Mouse (Mus musculus): ENCODE measurements around the gene St7. TPM values are rescaled to one million over a fixed set of nuclear protein-coding genes. Genes with fewer than 3 reads are reported as not detected.

Gene St7
- polyA plus RNA-seq, 1 experiment from 2014 or later = 20.0 TPM

GRCm38 (mm10) chr6:17823614-17824013, 130.9 kb downstream of the St7 start:
- Histone ChIP-seq H3K4me1 (ENCODE audit: control insufficient read depth, insufficient read depth, low read length) (no peaks in the 10 kb centered on the region), H3K27me3 (ENCODE audit: control insufficient read depth, insufficient read depth, low read length) (no peaks in the 10 kb centered on the region)
- 91% methylated on average over 2 of the region's 2 CpGs for WGBS

DNA sequence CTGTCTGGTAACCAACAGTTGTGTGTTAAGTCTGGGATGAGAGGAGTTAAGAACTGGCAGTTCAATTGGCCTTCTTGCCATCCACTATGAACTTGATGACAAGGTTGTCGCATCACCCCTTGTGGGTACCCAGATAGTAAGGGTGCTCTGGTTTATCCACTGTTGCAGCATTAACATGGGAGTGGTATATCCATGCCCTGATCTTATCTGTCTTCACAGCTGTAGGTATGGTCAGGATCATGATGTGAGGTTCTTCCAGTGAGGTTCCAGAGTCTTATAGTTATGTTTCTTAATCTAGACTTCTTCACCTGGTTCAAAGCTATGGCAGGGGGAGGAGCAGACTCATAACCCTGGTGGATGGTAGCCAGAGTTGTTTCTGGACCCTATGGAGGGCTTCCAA, 132.0 kb downstream of the St7 start:
- DNase-seq (ENCODE audit: low spot score) = no peak
- Histone ChIP-seq H3K4me1 (ENCODE audit: control insufficient read depth, insufficient read depth, low read length) (no peaks in the 10 kb centered on the region), H3K27ac (replicated peaks; ENCODE audit: low read depth, low read length) (no peak overlapping the region), H3K4me2 (ENCODE audit: low read depth, severe bottlenecking) (no peak overlapping the region), H3K9me3 (ENCODE audit: control insufficient read depth, low read length) (no peaks in the 10 kb centered on the region), H3K9ac (ENCODE audit: low read length) (no peak overlapping the region), H3K36me3 (ENCODE audit: control insufficient read depth, insufficient read depth, low read length) (no peaks in the 10 kb centered on the region), H3K27me3 (ENCODE audit: control insufficient read depth, insufficient read depth, low read length) (no peaks in the 10 kb centered on the region), H3K4me3 (ENCODE audit: low read depth, low read length) (no peak overlapping the region)
- 100% methylated on average over 1 of the region's 1 CpGs for WGBS
- no peak for ATAC-seq (ENCODE audit: insufficient number of reproducible peaks, low FRiP score, low TSS enrichment, low read depth)

More at GRCm38 (mm10) chr6:17823614-17824013, 130.9 kb downstream of the St7 start:
- Histone ChIP-seq H3K9me3 (ENCODE audit: control insufficient read depth, low read length) (no peaks in the 10 kb centered on the region), H3K36me3 (ENCODE audit: control insufficient read depth, insufficient read depth, low read length) (no peaks in the 10 kb centered on the region), H3K4me2 (ENCODE audit: low read depth, severe bottlenecking) (no peak overlapping the region), H3K27ac (replicated peaks; ENCODE audit: low read depth, low read length) (no peak overlapping the region), H3K9ac (ENCODE audit: low read length) (no peak overlapping the region), H3K4me3 (ENCODE audit: low read depth, low read length) (no peak overlapping the region)
- ATAC-seq (ENCODE audit: insufficient number of reproducible peaks, low FRiP score, low TSS enrichment, low read depth) = no peak
- DNase-seq (ENCODE audit: low spot score) = no peak

DNA sequence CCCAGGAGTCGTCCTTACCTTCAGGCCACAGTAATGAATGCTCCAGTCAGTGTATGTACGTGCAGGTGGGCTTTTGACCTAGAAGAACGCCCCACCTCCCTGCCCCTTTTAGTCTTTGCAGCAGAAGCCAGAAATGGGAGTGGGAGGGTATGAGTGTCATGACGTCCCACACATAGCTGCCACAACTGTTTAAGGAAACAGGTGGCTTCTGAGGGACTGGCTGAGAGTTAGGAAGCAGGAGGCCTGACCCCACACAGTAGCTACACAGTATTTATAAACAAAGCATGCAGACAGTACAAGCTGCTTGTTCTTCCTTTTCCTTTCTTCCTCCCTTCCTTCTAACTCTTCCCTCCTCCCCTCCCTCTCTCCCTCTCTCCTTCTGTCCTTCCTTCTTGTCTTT, 135.6 kb downstream of the St7 start:
- WGBS = 77% methylated on average over 4 of the region's 4 CpGs
- no peaks in the 10 kb centered on the region for H3K36me3 ChIP-seq (ENCODE audit: control insufficient read depth, insufficient read depth, low read length)
- no peak overlapping the region for H3K4me3 ChIP-seq (ENCODE audit: low read depth, low read length)
- no peaks in the 10 kb centered on the region for H3K4me1 ChIP-seq (ENCODE audit: control insufficient read depth, insufficient read depth, low read length)
- no peak overlapping the region for H3K27ac ChIP-seq (replicated peaks; ENCODE audit: low read depth, low read length)
- no peak for DNase-seq (ENCODE audit: low spot score)
- no peaks in the 10 kb centered on the region for H3K27me3 ChIP-seq (ENCODE audit: control insufficient read depth, insufficient read depth, low read length)
- no peaks in the 10 kb centered on the region for H3K9me3 ChIP-seq (ENCODE audit: control insufficient read depth, low read length)
- H3K4me2 ChIP-seq (ENCODE audit: low read depth, severe bottlenecking) = no peak overlapping the region
- no peak overlapping the region for H3K9ac ChIP-seq (ENCODE audit: low read length)
- ATAC-seq (ENCODE audit: insufficient number of reproducible peaks, low FRiP score, low TSS enrichment, low read depth) = no peak

GRCm38 (mm10) chr6:17829981-17830380, 137.2 kb downstream of the St7 start:
- Histone ChIP-seq H3K27ac (replicated peaks; ENCODE audit: low read depth, low read length) (no peak overlapping the region), H3K4me1 (ENCODE audit: control insufficient read depth, insufficient read depth, low read length) (no peaks in the 10 kb centered on the region), H3K4me3 (ENCODE audit: low read depth, low read length) (no peak overlapping the region), H3K4me2 (ENCODE audit: low read depth, severe bottlenecking) (no peak overlapping the region), H3K27me3 (ENCODE audit: control insufficient read depth, insufficient read depth, low read length) (no peaks in the 10 kb centered on the region), H3K9ac (ENCODE audit: low read length) (no peak overlapping the region), H3K9me3 (ENCODE audit: control insufficient read depth, low read length) (no peaks in the 10 kb centered on the region), H3K36me3 (ENCODE audit: control insufficient read depth, insufficient read depth, low read length) (no peaks in the 10 kb centered on the region)
- no peak for ATAC-seq (ENCODE audit: insufficient number of reproducible peaks, low FRiP score, low TSS enrichment, low read depth)
- no peak for DNase-seq (ENCODE audit: low spot score)
- WGBS = 94% methylated on average over 1 of the region's 1 CpGs

- DNase-seq (ENCODE audit: low spot score) = peak; percentile 83
- WGBS = 38% methylated on average over 7 of the region's 7 CpGs
- Histone ChIP-seq H3K4me1 (ENCODE audit: control insufficient read depth, insufficient read depth, low read length) (no peaks in the 10 kb centered on the region), H3K9me3 (ENCODE audit: control insufficient read depth, low read length) (no peaks in the 10 kb centered on the region), H3K4me3 (ENCODE audit: low read depth, low read length) (no peak overlapping the region), H3K36me3 (ENCODE audit: control insufficient read depth, insufficient read depth, low read length) (no peaks in the 10 kb centered on the region), H3K9ac (ENCODE audit: low read length) (no peak overlapping the region), H3K27ac (replicated peaks; ENCODE audit: low read depth, low read length) (no peak overlapping the region), H3K4me2 (ENCODE audit: low read depth, severe bottlenecking) (no peak overlapping the region), H3K27me3 (ENCODE audit: control insufficient read depth, insufficient read depth, low read length) (no peaks in the 10 kb centered on the region)
- no peak for ATAC-seq (ENCODE audit: insufficient number of reproducible peaks, low FRiP score, low TSS enrichment, low read depth)
Measured at GRCm38 (mm10) chr6:17834493-17834892, 141.8 kb downstream of the St7 start.

- H3K4me1 ChIP-seq (ENCODE audit: control insufficient read depth, insufficient read depth, low read length) = no peaks in the 10 kb centered on the region
- H3K4me2 ChIP-seq (ENCODE audit: low read depth, severe bottlenecking) = no peak overlapping the region
- no peak overlapping the region for H3K27ac ChIP-seq (replicated peaks; ENCODE audit: low read depth, low read length)
- 32% methylated on average over 6 of the region's 6 CpGs for WGBS
- DNase-seq (ENCODE audit: low spot score) (no peak), ATAC-seq (ENCODE audit: insufficient number of reproducible peaks, low FRiP score, low TSS enrichment, low read depth) (no peak)
- H3K4me3 ChIP-seq (ENCODE audit: low read depth, low read length) = no peak overlapping the region
- no peaks in the 10 kb centered on the region for H3K36me3 ChIP-seq (ENCODE audit: control insufficient read depth, insufficient read depth, low read length)
- no peaks in the 10 kb centered on the region for H3K27me3 ChIP-seq (ENCODE audit: control insufficient read depth, insufficient read depth, low read length)
- no peak overlapping the region for H3K9ac ChIP-seq (ENCODE audit: low read length)
- no peaks in the 10 kb centered on the region for H3K9me3 ChIP-seq (ENCODE audit: control insufficient read depth, low read length)
Measured at GRCm38 (mm10) chr6:17835693-17836092, 143.0 kb downstream of the St7 start.

GRCm38 (mm10) chr6:17837676-17838075, 144.9 kb downstream of the St7 start:
- no peaks in the 10 kb centered on the region for H3K36me3 ChIP-seq (ENCODE audit: control insufficient read depth, insufficient read depth, low read length)
- H3K27me3 ChIP-seq (ENCODE audit: control insufficient read depth, insufficient read depth, low read length) = no peaks in the 10 kb centered on the region
- no peaks in the 10 kb centered on the region for H3K9me3 ChIP-seq (ENCODE audit: control insufficient read depth, low read length)
- WGBS = 85% methylated on average over 1 of the region's 1 CpGs
- no peak overlapping the region for H3K9ac ChIP-seq (ENCODE audit: low read length)
- ATAC-seq (ENCODE audit: insufficient number of reproducible peaks, low FRiP score, low TSS enrichment, low read depth) (no peak), DNase-seq (ENCODE audit: low spot score) (no peak)
- H3K4me2 ChIP-seq (ENCODE audit: low read depth, severe bottlenecking) = no peak overlapping the region
- no peak overlapping the region for H3K4me3 ChIP-seq (ENCODE audit: low read depth, low read length)
- H3K4me1 ChIP-seq (ENCODE audit: control insufficient read depth, insufficient read depth, low read length) = no peaks in the 10 kb centered on the region
- H3K27ac ChIP-seq (replicated peaks; ENCODE audit: low read depth, low read length) = no peak overlapping the region

GRCm38 (mm10) chr6:17840431-17840830, 147.7 kb downstream of the St7 start:
- no peak overlapping the region for H3K4me2 ChIP-seq (ENCODE audit: low read depth, severe bottlenecking)
- H3K9ac ChIP-seq (ENCODE audit: low read length) = no peak overlapping the region
- no peak overlapping the region for H3K27ac ChIP-seq (replicated peaks; ENCODE audit: low read depth, low read length)
- no peaks in the 10 kb centered on the region for H3K4me1 ChIP-seq (ENCODE audit: control insufficient read depth, insufficient read depth, low read length)
- no peaks in the 10 kb centered on the region for H3K9me3 ChIP-seq (ENCODE audit: control insufficient read depth, low read length)
- ATAC-seq (ENCODE audit: insufficient number of reproducible peaks, low FRiP score, low TSS enrichment, low read depth) = no peak
- H3K27me3 ChIP-seq (ENCODE audit: control insufficient read depth, insufficient read depth, low read length) = no peaks in the 10 kb centered on the region
- 76% methylated on average over 29 of the region's 29 CpGs for WGBS
- no peak for DNase-seq (ENCODE audit: low spot score)
- H3K4me3 ChIP-seq (ENCODE audit: low read depth, low read length) = no peak overlapping the region
- H3K36me3 ChIP-seq (ENCODE audit: control insufficient read depth, insufficient read depth, low read length) = no peaks in the 10 kb centered on the region

DNA sequence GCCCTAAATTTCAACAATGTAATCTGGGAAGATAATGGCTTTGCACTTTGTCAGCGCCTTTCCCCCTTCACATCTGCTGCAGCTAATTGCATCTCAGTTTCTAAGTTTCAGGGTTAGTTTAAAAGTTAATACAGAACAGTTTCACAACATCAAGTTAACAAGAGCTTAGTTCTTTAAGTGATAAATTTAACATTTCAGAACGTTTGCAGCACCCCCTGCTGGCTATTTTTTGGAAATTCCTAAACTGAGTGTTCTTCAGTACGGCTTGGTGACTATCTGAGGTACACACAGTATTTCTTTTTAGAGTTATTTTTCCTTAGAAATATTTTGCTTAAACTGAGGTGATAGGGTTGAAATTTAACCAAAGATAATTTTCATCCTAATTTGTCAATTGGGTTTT, 150.0 kb downstream of the St7 start:
- DNase-seq (ENCODE audit: low spot score) = peak; percentile 50
- 36% methylated on average over 3 of the region's 3 CpGs for WGBS

More for the DNA sequence above, 150.0 kb downstream of the St7 start:
- Histone ChIP-seq H3K4me3 (ENCODE audit: low read depth, low read length) (no peak overlapping the region), H3K27ac (replicated peaks; ENCODE audit: low read depth, low read length) (no peak overlapping the region), H3K4me2 (ENCODE audit: low read depth, severe bottlenecking) (no peak overlapping the region), H3K27me3 (ENCODE audit: control insufficient read depth, insufficient read depth, low read length) (no peaks in the 10 kb centered on the region), H3K9me3 (ENCODE audit: control insufficient read depth, low read length) (no peaks in the 10 kb centered on the region), H3K4me1 (ENCODE audit: control insufficient read depth, insufficient read depth, low read length) (no peaks in the 10 kb centered on the region), H3K9ac (ENCODE audit: low read length) (no peak overlapping the region), H3K36me3 (ENCODE audit: control insufficient read depth, insufficient read depth, low read length) (no peaks in the 10 kb centered on the region)
- no peak for ATAC-seq (ENCODE audit: insufficient number of reproducible peaks, low FRiP score, low TSS enrichment, low read depth)

All from limb, embryonic 11.5 days (tissue).